Mouse (Mus musculus) hematopoietic stem cell, adult 5-6 weeks (primary cell): ENCODE measurements around the gene Gal3st2b. TPM values are rescaled to one million over a fixed set of nuclear protein-coding genes. Genes with fewer than 3 reads are reported as not detected.
"Not testable (repeated sequence)": the region's sequence is repeated elsewhere in the genome, so short reads cannot be mapped to it uniquely, and the experiment has no call there.

Experiments used
- ATAC-seq, 2 experiments: fragments of 125-278 bp in 1 of 2; replicated peaks in 1 of 2; 2 replicates each; pipeline ENCODE4 v1.8.0; 2016 to 2017; ENCODE audit warnings: inconsistent platforms in 2 of 2, mild to moderate bottlenecking in 2 of 2, moderate number of reproducible peaks in 2 of 2, low read depth in 1 of 2, moderate TSS enrichment in 1 of 2; ENCODE audit not compliant: low FRiP score in 2 of 2, poor library complexity in 2 of 2, severe bottlenecking in 2 of 2, insufficient read depth in 1 of 2, low TSS enrichment in 1 of 2
- total RNA-seq: library from RNA; stranded (forward); fragments of 172-1452, 232-1000 nt; gene quantifications from 2 replicates; pipeline ENCODE4 v1.2.3, GENCODE M21; 2017

Gal3st2b gene
- total RNA-seq, result not detected in 2 replicates

GRCm38 (mm10) chr1:93918011-93918410 lies at the start of gene Gal3st2b:
Gene Gal3st2b (plus strand): TSS chr1:93918311.
- ATAC-seq, result not testable (repeated sequence)

- peak; percentile 42 to 48; a peak in 2 of 4 replicates for ATAC-seq
Measured at GRCm38 (mm10) chr1:93871594-93872105, 46.5 kb upstream of the Gal3st2b start.

- ATAC-seq, result not testable (repeated sequence)
Measured at GRCm38 (mm10) chr1:93874405-93874804, 43.7 kb upstream of the Gal3st2b start.

DNA sequence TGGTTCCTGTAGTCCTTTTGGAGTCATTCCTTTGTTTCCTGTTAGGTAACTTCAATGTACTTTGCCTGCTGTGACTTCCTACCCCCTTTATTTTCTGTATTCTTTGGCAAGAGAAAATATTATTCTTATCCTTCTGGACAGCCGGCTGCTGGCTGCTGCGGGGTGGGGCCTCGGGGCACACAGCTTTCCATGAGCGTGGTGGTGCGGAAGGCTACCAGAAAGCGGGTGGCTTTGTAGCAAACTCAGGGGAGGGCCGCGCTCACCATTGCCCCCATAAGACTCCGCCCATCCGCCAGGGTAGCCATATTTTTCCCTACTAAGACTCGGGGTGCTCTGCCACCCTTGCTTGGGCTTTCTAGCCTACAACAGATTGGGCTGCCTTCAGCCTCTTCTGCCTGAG lies 36.3 kb upstream of the Gal3st2b start:
- ATAC-seq, result not testable (repeated sequence)

DNA sequence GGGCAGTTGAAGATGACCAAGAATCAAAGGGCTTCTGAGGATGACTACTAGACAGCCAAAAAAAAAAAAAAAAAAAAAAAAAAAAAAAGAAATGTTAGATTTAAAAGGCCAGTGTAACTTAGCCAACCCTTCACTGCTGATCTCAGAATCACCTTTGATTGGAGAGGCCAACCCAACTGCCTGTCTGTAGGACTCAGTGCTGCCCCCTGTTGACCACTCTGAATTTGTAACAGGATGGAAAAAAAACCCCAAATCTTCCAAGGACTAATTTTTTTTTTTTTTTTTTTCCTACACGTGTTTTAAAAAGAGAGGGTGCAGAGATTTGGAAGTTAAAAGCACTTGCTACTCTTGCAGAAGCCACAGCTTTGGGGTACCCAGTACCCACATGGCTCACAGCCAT lies 27.2 kb upstream of the Gal3st2b start:
- not testable (repeated sequence) for ATAC-seq

DNA sequence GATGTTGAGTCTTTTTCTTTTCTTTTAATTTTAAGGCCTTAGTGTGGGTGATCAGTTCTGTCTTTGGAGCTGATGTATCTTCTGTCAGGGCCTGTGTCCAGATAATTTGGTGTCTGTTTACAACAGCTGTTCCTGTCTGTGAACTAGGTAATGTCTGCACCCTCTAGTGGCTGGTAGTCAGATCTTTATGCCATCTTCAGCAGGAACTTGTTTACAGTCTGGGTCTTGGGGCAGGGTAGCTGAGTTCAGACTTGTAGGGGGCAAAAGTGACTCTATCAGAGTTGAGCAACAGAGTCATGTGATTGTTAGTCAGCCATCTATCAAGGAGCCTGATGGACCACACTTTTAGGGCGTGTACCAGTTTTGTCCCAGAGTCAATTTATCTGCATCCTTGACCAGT lies 20.7 kb upstream of the Gal3st2b start:
- ATAC-seq, result 0 out of 4 replicates have a peak, but pooled peaks of 1 of the 2 experiments have one; percentile 37

GRCm38 (mm10) chr1:93901291-93901690 lies 16.8 kb upstream of the Gal3st2b start:
- ATAC-seq, result not testable (repeated sequence)

DNA sequence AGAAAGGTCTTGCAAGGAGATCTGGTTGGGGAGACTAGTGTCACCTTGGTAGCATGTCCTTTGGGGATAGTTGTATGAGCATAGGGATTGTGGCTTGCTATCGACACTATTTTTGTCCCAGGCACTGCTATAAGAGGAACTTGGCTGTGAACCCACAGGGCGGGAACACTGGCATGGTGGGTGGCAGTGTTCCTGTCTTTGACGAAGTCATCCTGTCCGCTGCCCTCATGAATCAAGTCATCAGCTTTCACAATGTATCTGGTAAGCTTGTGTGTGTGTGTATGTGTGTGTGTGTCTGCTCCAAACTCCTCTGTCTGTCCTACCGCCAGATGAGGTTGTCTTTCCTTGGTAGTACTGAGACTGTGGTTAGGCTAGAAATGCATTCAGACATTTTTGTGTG lies 11.4 kb upstream of the Gal3st2b start:
- ATAC-seq, result peak; percentile 73 to 86

- ATAC-seq, result peak; percentile 64 to 77
Measured at GRCm38 (mm10) chr1:93908977-93909586, 9.0 kb upstream of the Gal3st2b start.

DNA sequence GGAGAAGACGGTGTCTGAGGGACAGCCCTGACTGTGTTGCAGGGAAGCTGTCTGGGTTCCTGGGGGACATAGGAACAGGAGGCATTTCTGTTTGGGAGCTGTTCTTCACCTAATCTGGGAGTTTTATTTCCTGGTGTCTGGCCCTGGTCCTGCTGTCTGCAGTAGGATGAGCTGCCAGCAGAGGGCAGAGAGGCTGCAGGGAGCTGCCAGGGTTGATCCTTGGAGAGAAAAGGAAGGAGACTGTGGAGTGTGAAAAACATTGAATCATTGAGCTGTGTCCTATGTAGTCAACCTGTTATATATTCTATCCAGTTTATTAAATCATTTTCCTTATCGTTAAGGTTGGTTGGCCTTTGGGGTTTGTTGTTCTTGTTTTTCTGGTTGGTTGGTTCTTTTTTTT lies 6.2 kb upstream of the Gal3st2b start:
- ATAC-seq, result peak; percentile 68 to 77

DNA sequence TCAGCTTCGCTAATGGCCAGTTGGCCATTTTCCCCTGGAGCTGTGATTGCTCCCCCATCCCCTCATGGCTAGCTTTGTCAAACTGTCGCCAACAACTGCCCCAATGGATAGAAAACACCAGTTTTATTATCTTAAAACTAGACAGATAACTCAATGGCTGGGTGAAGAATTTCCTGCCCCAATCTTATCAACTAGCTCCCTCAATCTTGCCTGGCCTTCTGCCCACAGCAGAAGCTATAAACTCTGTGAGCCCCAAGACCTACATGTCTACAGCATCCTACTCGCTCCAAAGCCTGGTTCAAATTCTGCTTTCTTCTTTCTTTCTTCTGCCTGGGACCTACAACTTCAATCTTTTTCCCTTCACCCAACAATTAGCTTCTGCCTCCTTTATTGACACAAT lies 951 bp upstream of the Gal3st2b start:
- not testable (repeated sequence) for ATAC-seq

DNA sequence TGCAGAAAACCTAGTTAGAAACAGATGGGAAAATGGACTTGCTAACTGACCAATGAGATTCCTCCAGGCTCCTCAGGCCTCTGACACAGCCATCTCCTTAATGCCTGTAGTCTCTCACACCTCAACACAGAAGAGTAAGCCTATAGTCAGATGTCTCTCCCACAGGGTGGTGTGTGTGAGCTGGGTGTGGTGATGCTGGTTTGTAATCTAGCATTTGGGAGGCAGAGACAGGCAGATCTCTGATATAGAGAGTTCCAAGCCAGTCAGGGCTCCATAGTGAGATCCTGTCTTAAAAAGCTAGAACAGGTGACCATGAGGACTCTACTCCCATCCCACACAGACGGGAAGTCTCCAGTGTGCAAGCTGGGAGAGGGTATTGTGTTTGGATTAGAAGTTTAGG lies 664 bp downstream of the Gal3st2b start:
- not testable (repeated sequence) for ATAC-seq

- ATAC-seq, result not testable (repeated sequence)
Measured at GRCm38 (mm10) chr1:93919321-93919720, 1.2 kb downstream of the Gal3st2b start.

DNA sequence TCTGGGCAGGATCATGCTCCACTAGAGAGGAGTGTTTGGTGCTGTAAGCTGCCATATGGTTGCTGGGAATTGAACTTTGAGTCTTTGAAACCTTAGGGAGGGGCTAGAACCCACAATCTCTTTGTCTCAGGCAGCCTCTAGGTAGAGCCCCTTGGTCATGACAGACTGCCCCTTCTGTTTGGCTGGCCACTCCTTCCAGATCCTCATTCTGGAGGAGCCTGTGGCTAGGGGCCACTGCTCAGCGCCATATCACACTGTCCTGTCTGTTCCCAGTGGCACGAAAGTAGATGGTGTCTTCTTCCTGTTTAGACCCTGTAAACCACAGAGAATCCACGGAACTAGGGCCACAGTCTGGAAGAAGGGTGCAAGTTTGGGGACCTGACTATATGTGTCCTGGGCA lies 4.5 kb downstream of the Gal3st2b start:
- 0 out of 4 replicates have a peak, but pooled peaks of 1 of the 2 experiments have one; percentile 24 for ATAC-seq

DNA sequence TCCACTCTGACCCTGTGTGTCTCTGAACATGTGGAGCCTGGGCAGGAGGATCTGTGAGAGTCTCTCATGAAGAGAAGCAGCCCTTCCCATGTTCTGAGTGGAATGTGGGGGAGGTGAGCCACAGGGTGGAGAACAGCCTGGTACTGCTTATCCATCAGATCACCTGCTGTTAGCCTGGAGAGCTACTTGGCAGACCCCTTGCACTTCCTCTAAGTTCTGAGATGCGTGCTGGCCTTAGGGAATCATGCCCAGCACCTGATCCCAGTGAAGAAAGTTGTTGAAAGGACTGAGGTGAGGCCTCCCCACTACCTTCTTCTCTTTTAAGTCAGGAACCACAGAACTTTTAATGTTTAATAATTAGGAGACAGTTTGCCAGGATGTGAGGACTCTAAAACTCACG lies 5.0 kb downstream of the Gal3st2b start:
- not testable (repeated sequence) for ATAC-seq

DNA sequence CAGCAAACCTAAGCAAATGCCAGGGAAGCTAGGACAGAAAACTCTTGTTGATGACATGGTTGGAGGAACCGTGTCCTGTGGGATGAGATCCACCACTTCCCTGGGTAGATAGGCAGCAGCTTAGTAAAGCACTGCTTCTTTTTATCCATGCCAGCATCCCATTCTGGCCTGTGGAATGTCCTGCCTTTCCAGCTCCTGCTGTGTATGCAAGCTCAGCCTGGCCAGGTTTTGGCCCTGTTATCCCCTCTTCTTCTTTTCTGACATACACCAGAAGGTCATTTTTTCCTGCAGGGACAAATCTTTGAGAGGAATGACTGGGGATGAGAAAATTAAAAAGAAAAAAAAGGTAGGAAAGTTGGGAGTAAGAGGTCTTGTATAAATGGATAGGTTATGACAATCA lies 17.3 kb downstream of the Gal3st2b start:
- not testable (repeated sequence) for ATAC-seq

DNA sequence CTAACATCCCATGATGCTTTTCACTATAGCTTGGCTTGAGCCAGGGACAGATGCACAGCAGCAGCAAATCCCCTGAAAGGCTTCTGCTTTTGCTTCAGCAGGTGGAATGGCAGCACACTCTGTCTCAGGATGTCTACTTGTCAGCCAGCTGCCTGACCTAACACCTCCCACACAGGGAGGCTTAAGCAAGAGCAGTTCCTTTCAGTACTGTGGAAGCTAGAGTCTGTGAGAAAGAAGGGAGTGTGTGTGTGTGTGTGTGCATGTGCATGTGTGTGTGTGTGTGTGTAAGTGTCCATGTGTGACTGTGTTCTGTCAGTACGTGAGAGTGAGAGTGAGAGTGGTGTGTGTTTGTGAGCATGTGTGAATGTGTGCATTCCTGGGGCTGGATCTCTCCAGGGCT lies 19.7 kb downstream of the Gal3st2b start:
- peak; percentile 44 to 62; a peak in 3 of 4 replicates for ATAC-seq

GRCm38 (mm10) chr1:93938415-93938814 lies 20.3 kb downstream of the Gal3st2b start:
- not testable (repeated sequence) for ATAC-seq

- not testable (repeated sequence) for ATAC-seq
Measured at GRCm38 (mm10) chr1:93949087-93949486, 31.0 kb downstream of the Gal3st2b start.
